Mouse (Mus musculus): Measurements from ENCODE around the gene Sik2. TPM values are rescaled to one million over a fixed set of nuclear protein-coding genes. Genes with fewer than 3 reads are reported as not detected.

Sik2 gene
- total and polyA plus RNA-seq, 3 experiments: 7.5 to 12.1 TPM; not detected in 1

DNA sequence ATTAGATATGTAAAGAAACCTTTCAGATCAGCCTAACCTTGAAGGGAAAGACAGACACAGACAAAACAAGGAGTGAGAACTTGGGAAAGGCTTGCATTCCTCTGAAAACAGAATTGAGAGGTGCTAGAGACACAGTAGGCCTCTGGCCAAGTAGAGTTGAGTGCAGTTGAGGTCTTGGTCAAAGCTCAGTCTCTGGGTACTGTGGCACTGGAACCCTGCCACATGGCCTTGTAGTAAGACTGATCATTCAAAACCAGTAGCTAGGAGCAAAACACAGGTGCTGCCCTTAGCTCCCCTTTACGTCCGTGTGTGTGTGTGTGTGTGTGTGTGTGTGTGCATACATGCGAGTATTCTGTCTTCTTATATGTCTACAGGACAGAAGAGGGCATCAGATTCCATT lies 132.6 kb downstream of the Sik2 start:
- H3K27ac ChIP-seq (ENCODE audit: control insufficient read depth, low read depth, low read length): no peak overlapping the region
- H3K27me3 ChIP-seq (ENCODE audit: control insufficient read depth in 1 of 2, insufficient read depth in 2 of 2, low read length in 2 of 2): no peaks in the 10 kb centered on the region
- no peak for TF ChIP-seq POLR2AphosphoS2 (IDR thresholded peaks at IDR 0.05; ENCODE audit: low read length)
- TF ChIP-seq POLR2AphosphoS5 (IDR thresholded peaks at IDR 0.05; ENCODE audit: borderline replicate concordance, low read depth, low read length): no peak
- TF ChIP-seq SMC3 (IDR thresholded peaks at IDR 0.05; ENCODE audit: low read depth, low read length): no peak
- no peak for TF ChIP-seq USF2 (IDR thresholded peaks at IDR 0.05; ENCODE audit: borderline replicate concordance in 1 of 2, insufficient read depth in 1 of 2, low read depth in 1 of 2, low read length in 2 of 2)
- no peak for TF ChIP-seq MAFK (IDR thresholded peaks at IDR 0.05; ENCODE audit: borderline replicate concordance, low read depth, low read length)
- no peak for TF ChIP-seq MYC (IDR thresholded peaks at IDR 0.05; ENCODE audit: low read depth, low read length)
- TF ChIP-seq MAX (IDR thresholded peaks at IDR 0.05; ENCODE audit: low read length): no peak
- no peak for TF ChIP-seq POLR2A (IDR thresholded peaks at IDR 0.05; ENCODE audit: control insufficient read depth in 1 of 2, insufficient read depth in 1 of 2, low read depth in 1 of 2, low read length in 2 of 2, poor library complexity in 1 of 2)
- no peak for TF ChIP-seq CHD1 (IDR thresholded peaks at IDR 0.05; ENCODE audit: low read depth, low read length)
- no peak for TF ChIP-seq ZMIZ1 (IDR thresholded peaks at IDR 0.05; ENCODE audit: low read depth, low read length)
- TF ChIP-seq NRF1 (IDR thresholded peaks at IDR 0.05; ENCODE audit: insufficient read depth, low read depth, low read length, poor library complexity, severe bottlenecking): no peak
- no peak for TF ChIP-seq EP300 (IDR thresholded peaks at IDR 0.05; ENCODE audit: low read depth in 1 of 2, low read length in 2 of 2)
- TF ChIP-seq SIN3A (IDR thresholded peaks at IDR 0.05; ENCODE audit: low read length): no peak
- peaks cover 0 to 14% of the 10 kb centered on the region in 2 experiments; a peak in 2 of 4 replicates for H3K36me3 ChIP-seq (ENCODE audit: control insufficient read depth in 1 of 2, insufficient read depth in 2 of 2, low read length in 2 of 2)
- H3K9me3 ChIP-seq (replicated peaks; ENCODE audit: insufficient read depth, low read length): no peaks in the 10 kb centered on the region
- no peaks in the 10 kb centered on the region; the same call in 1 of the 2 replicates for H3K79me2 ChIP-seq (ENCODE audit: control insufficient read depth, insufficient read depth, low read length, poor library complexity)
- DNase-seq (ENCODE audit: low read depth, low spot score): no peak
- H3K4me3 ChIP-seq (ENCODE audit: control insufficient read depth in 1 of 2, insufficient read depth in 1 of 2, low read depth in 2 of 2, low read length in 2 of 2): no peak overlapping the region
- no peak overlapping the region for H3K9ac ChIP-seq (ENCODE audit: control insufficient read depth, low read depth, low read length, poor library complexity, severe bottlenecking)
- no peaks in the 10 kb centered on the region for H3K4me1 ChIP-seq (ENCODE audit: control insufficient read depth in 1 of 2, insufficient read depth in 2 of 2, low read length in 2 of 2)

DNA sequence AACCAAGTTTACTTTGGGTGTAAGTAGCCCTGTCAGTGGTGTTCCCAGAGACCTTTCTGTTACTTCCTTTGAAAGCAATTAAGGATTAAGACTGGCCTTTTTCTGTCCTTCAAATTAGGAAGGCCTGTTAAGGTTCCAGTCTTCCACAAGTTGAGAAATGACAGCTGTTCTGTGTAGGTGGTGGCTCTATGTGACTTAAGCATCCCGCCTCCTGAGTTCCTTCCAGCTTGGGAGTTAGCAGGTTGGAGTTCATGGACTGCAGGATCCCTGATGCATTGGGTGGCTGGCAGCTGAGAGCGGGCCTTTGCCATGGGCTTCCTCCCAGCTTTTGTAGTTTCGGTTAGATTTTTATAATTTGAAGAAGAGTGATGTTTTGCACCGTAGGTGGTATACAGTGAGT lies 133.4 kb downstream of the Sik2 start:
- DNase-seq (ENCODE audit: low read depth, low spot score): no peak
- no peaks in the 10 kb centered on the region for H3K9me3 ChIP-seq (replicated peaks; ENCODE audit: insufficient read depth, low read length)
- H3K27me3 ChIP-seq (ENCODE audit: control insufficient read depth in 1 of 2, insufficient read depth in 2 of 2, low read length in 2 of 2): no peaks in the 10 kb centered on the region
- no peaks in the 10 kb centered on the region for H3K4me1 ChIP-seq (ENCODE audit: control insufficient read depth in 1 of 2, insufficient read depth in 2 of 2, low read length in 2 of 2)
- no peaks in the 10 kb centered on the region; the same call in 1 of the 2 replicates for H3K79me2 ChIP-seq (ENCODE audit: control insufficient read depth, insufficient read depth, low read length, poor library complexity)
- no peak overlapping the region for H3K4me3 ChIP-seq (ENCODE audit: control insufficient read depth in 1 of 2, insufficient read depth in 1 of 2, low read depth in 2 of 2, low read length in 2 of 2)
- H3K9ac ChIP-seq (ENCODE audit: control insufficient read depth, low read depth, low read length, poor library complexity, severe bottlenecking): no peak overlapping the region
- H3K36me3 ChIP-seq (ENCODE audit: control insufficient read depth in 1 of 2, insufficient read depth in 2 of 2, low read length in 2 of 2): peaks cover 0 to 18% of the 10 kb centered on the region in 2 experiments; a peak in 2 of 4 replicates
- TF ChIP-seq JUND (IDR thresholded peaks at IDR 0.05; ENCODE audit: low read depth, low read length): no peak
- no peak for TF ChIP-seq MAZ (IDR thresholded peaks at IDR 0.05; ENCODE audit: low read depth, low read length)
- TF ChIP-seq MEF2A (IDR thresholded peaks at IDR 0.05; ENCODE audit: extremely low read depth, insufficient replicate concordance, low read depth, low read length, poor library complexity, severe bottlenecking): no peak
- TF ChIP-seq E2F4 (IDR thresholded peaks at IDR 0.05; ENCODE audit: borderline replicate concordance, low read depth, low read length): no peak
- TF ChIP-seq TAL1 (IDR thresholded peaks at IDR 0.05; ENCODE audit: low read length): no peak
- no peak overlapping the region for H3K27ac ChIP-seq (ENCODE audit: control insufficient read depth, low read depth, low read length)

All from MEL (cell line).